Mouse (Mus musculus): ENCODE results near the gene Olfr937.

Gene Olfr937

GRCm38 (mm10) chr9:39064851-39065250, at the start of gene Olfr937:
Gene Olfr937, minus strand, starts transcription at chr9:39064951.
- DNase-seq (ENCODE audit: low spot score in 2 of 2), result no peak

- DNase-seq (ENCODE audit: low spot score in 2 of 2), result no peak
Measured at GRCm38 (mm10) chr9:39078787-39079186, 14.0 kb upstream of the Olfr937 start, which contains the start of gene Olfr938. Gene Olfr938, minus strand, starts transcription at chr9:39078887.

DNA sequence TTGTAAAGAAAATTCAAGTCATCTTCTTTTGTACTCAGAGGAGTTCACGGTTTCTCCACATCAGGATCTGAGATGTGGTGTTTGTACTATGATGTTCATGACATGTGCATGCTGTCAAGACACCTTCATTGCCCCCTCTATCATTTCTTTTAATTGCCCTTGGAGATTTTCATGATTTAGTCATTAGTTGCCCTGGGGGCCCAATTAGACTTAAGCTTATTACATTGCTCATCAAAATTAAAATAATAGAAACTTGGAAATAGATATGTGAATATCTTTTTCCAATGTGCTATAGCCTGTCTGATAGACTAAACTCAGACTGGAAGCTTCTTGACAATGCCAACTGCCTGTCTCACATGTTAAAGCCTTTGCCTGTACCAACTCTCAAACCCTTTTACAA, 41.5 kb downstream of the Olfr937 start, which contains the start of gene Olfr146:
Gene Olfr146 (minus strand): TSS at position 101 of the 400 bp plus-strand sequence.
- DNase-seq (ENCODE audit: low spot score in 2 of 2), result no peak

Measured in frontal cortex, postnatal 14 days (tissue).